Mouse (Mus musculus): ENCODE measurements around the gene Gxylt1. TPM values are rescaled to one million over a fixed set of nuclear protein-coding genes. Genes with fewer than 3 reads are reported as not detected.
A peak's percentile ranks its signal among the peaks of the same experiment; 100 is the strongest.
"Not testable (repeated sequence)": the region's sequence is repeated elsewhere in the genome, so short reads cannot be mapped to it uniquely, and the experiment has no call there.

The Gxylt1 gene
- total RNA-seq, 2 experiments from 2014 or later: 8.2 to 10.6 TPM

GRCm38 (mm10) chr15:93264221-93264620 lies 10.8 kb downstream of the Gxylt1 start:
- no peak for DNase-seq (ENCODE audit: extremely low spot score in 1 of 2, low spot score in 1 of 2)

GRCm38 (mm10) chr15:93263566-93263965 lies 11.4 kb downstream of the Gxylt1 start:
- no peak for DNase-seq (ENCODE audit: extremely low spot score in 1 of 2, low spot score in 1 of 2)

- DNase-seq (ENCODE audit: extremely low spot score in 1 of 2, low spot score in 1 of 2): no peak
Observed at GRCm38 (mm10) chr15:93262818-93263217, 12.2 kb downstream of the Gxylt1 start.

GRCm38 (mm10) chr15:93262274-93262673 lies 12.7 kb downstream of the Gxylt1 start:
- DNase-seq (ENCODE audit: extremely low spot score in 1 of 2, low spot score in 1 of 2): no peak

- no peak for DNase-seq (ENCODE audit: extremely low spot score in 1 of 2, low spot score in 1 of 2)
Observed at GRCm38 (mm10) chr15:93259933-93260332, 15.0 kb downstream of the Gxylt1 start.

GRCm38 (mm10) chr15:93255295-93255694 lies 19.7 kb downstream of the Gxylt1 start:
- no peak for DNase-seq (ENCODE audit: extremely low spot score in 1 of 2, low spot score in 1 of 2)

GRCm38 (mm10) chr15:93253172-93253571 lies 21.8 kb downstream of the Gxylt1 start:
- no peak for DNase-seq (ENCODE audit: extremely low spot score in 1 of 2, low spot score in 1 of 2)

GRCm38 (mm10) chr15:93252396-93252795 lies 22.6 kb downstream of the Gxylt1 start:
- no peak for DNase-seq (ENCODE audit: extremely low spot score in 1 of 2, low spot score in 1 of 2)

- no peak for DNase-seq (ENCODE audit: extremely low spot score in 1 of 2, low spot score in 1 of 2)
Observed at GRCm38 (mm10) chr15:93251553-93252250, 23.3 kb downstream of the Gxylt1 start.

GRCm38 (mm10) chr15:93243202-93243601 lies 31.8 kb downstream of the Gxylt1 start:
- no peak for DNase-seq (ENCODE audit: extremely low spot score in 1 of 2, low spot score in 1 of 2)

GRCm38 (mm10) chr15:93236456-93236855 lies 38.5 kb downstream of the Gxylt1 start:
- not testable (repeated sequence) for DNase-seq (ENCODE audit: extremely low spot score in 1 of 2, low spot score in 1 of 2)

- no peak for DNase-seq (ENCODE audit: extremely low spot score in 1 of 2, low spot score in 1 of 2)
Observed at GRCm38 (mm10) chr15:93229028-93229427, 46.0 kb downstream of the Gxylt1 start.

- no peak for DNase-seq (ENCODE audit: extremely low spot score in 1 of 2, low spot score in 1 of 2)
Observed at GRCm38 (mm10) chr15:93228375-93228774, 46.6 kb downstream of the Gxylt1 start.

GRCm38 (mm10) chr15:93227764-93228079 lies 47.3 kb downstream of the Gxylt1 start:
- peak; percentile 17 to 33 for DNase-seq (ENCODE audit: extremely low spot score in 1 of 2, low spot score in 1 of 2)

GRCm38 (mm10) chr15:93226930-93227763 lies 47.8 kb downstream of the Gxylt1 start:
- no peak for DNase-seq (ENCODE audit: extremely low spot score in 1 of 2, low spot score in 1 of 2)

GRCm38 (mm10) chr15:93222475-93222874 lies 52.5 kb downstream of the Gxylt1 start:
- no peak for DNase-seq (ENCODE audit: extremely low spot score in 1 of 2, low spot score in 1 of 2)

- no peak for DNase-seq (ENCODE audit: extremely low spot score in 1 of 2, low spot score in 1 of 2)
Observed at GRCm38 (mm10) chr15:93212617-93213016, 62.4 kb downstream of the Gxylt1 start.

- no peak for DNase-seq (ENCODE audit: extremely low spot score in 1 of 2, low spot score in 1 of 2)
Observed at GRCm38 (mm10) chr15:93204861-93205260, 70.1 kb downstream of the Gxylt1 start.

GRCm38 (mm10) chr15:93201956-93202355 lies 73.0 kb downstream of the Gxylt1 start:
- DNase-seq (ENCODE audit: extremely low spot score in 1 of 2, low spot score in 1 of 2): no peak

- no peak for DNase-seq (ENCODE audit: extremely low spot score in 1 of 2, low spot score in 1 of 2)
Observed at GRCm38 (mm10) chr15:93191387-93192145, 83.4 kb downstream of the Gxylt1 start.
